Mouse (Mus musculus): ENCODE measurements around the gene Tpt1.

Gene Tpt1

GRCm38 (mm10) chr14:75877297-75877696 is 32.4 kb downstream of the Tpt1 start:
- DNase-seq (ENCODE audit: low spot score in 2 of 2): peak in 1 of 2 experiments; percentile 4

- no peak for DNase-seq (ENCODE audit: low spot score in 2 of 2)
These were observed 34.1 kb downstream of the Tpt1 start for GRCm38 (mm10) chr14:75878980-75879379.

- DNase-seq (ENCODE audit: low spot score in 2 of 2): no peak
These were observed 37.0 kb downstream of the Tpt1 start for GRCm38 (mm10) chr14:75881856-75882255.

- DNase-seq (ENCODE audit: low spot score in 2 of 2): no peak
These were observed 38.4 kb downstream of the Tpt1 start for GRCm38 (mm10) chr14:75883330-75883729.

- DNase-seq (ENCODE audit: low spot score in 2 of 2): no peak
These were observed 39.0 kb downstream of the Tpt1 start for GRCm38 (mm10) chr14:75883873-75884272.

GRCm38 (mm10) chr14:75892118-75892517 is 47.2 kb downstream of the Tpt1 start:
- DNase-seq (ENCODE audit: low spot score in 2 of 2): peak; percentile 83 to 86

Measured in right cerebral cortex, adult 2 months (tissue).